Mouse (Mus musculus): ENCODE data around the gene Supt16.

GRCm38 (mm10) chr14:52236216-52236615 lies 39.0 kb upstream of the Supt16 start:
- no peak for TF ChIP-seq CTCF (IDR thresholded peaks at IDR 0.05; ENCODE audit: low read depth)
- TF ChIP-seq EP300 (optimal IDR thresholded peaks at IDR 0.05): no peak
